Mouse (Mus musculus) midbrain, postnatal 0 days (tissue): ENCODE results near the gene Rnft2. TPM values are rescaled to one million over a fixed set of nuclear protein-coding genes. Genes with fewer than 3 reads are reported as not detected.
A peak's percentile ranks its signal among the peaks of the same experiment; 100 is the strongest.

Experiments
- ATAC-seq: fragments of 200-750 bp; cut with Nextera tagmentation; 2 replicates; pipeline ENCODE4 v1.8.0; 2017; ENCODE audit warnings: moderate number of reproducible peaks, mild to moderate bottlenecking, moderate TSS enrichment, moderate library complexity; ENCODE audit not compliant: low FRiP score
- DNase-seq: peaks from one replicate; pipeline ENCODE4 v3.0.0-alpha.2; 2015; ENCODE audit warnings: low spot score
- H3K27ac ChIP-seq: fragments of 300-500 bp; sonication (generic); 2 replicates; pipeline ENCODE4 v1.5.1; 2014; ENCODE audit warnings: low read depth, mild to moderate bottlenecking, low read length, mixed read lengths
- H3K27me3 ChIP-seq: fragments of 300-500 bp; sonication (generic); 2 replicates; pipeline ENCODE4 v1.6.1; 2014; ENCODE audit warnings: low read length, control low read depth, mixed read lengths; ENCODE audit not compliant: insufficient read depth
- H3K36me3 ChIP-seq: fragments of 300-500 bp; sonication (generic); 2 replicates; pipeline ENCODE4 v1.6.1; 2014; ENCODE audit warnings: low read length, control low read depth, mixed read lengths; ENCODE audit not compliant: insufficient read depth
- H3K4me1 ChIP-seq: fragments of 300-500 bp; sonication (generic); 2 replicates; pipeline ENCODE4 v1.6.1; 2014; ENCODE audit warnings: mild to moderate bottlenecking, control low read depth, antibody characterized with exemption, low read length, mixed read lengths; ENCODE audit not compliant: insufficient read depth
- H3K4me2 ChIP-seq: fragments of 300-500 bp; sonication (generic); 2 replicates; pipeline ENCODE4 v1.6.1; 2014; ENCODE audit warnings: low read depth, mild to moderate bottlenecking, low read length, mixed read lengths; ENCODE audit not compliant: poor library complexity, severe bottlenecking
- H3K4me3 ChIP-seq: fragments of 300-500 bp; sonication (generic); 2 replicates; pipeline ENCODE4 v1.5.1; 2014; ENCODE audit warnings: low read depth, mild to moderate bottlenecking, low read length, moderate library complexity
- H3K9ac ChIP-seq: fragments of 300-500 bp; sonication (generic); replicated peaks from 2 replicates; pipeline ENCODE4 v1.6.1; 2014; ENCODE audit warnings: mild to moderate bottlenecking, low read length, moderate library complexity, mixed read lengths; ENCODE audit not compliant: poor library complexity, severe bottlenecking
- H3K9me3 ChIP-seq: fragments of 300-500 bp; sonication (generic); 2 replicates; pipeline ENCODE4 v1.6.1; 2016; ENCODE audit warnings: low read length, control low read depth
- CTCF ChIP-seq: IDR thresholded peaks from 2 replicates; pipeline ENCODE4 v1.5.1; 2016; ENCODE audit warnings: antibody characterized with exemption, mild to moderate bottlenecking
- WGBS: fragments of 180-500 bp; shearing (Covaris S2); extraction: QIAGEN DNeasy Blood & Tissue Kit; methylation state at CpG from one replicate; pipeline ENCODE4 v1.1.7; 2014; 5-methylcytosine and 5-hydroxymethylcytosine counted together
- polyA plus RNA-seq: library from polyadenylated mRNA; unstranded; fragments of >200 nt; fragmentation: Nextera tagmentation; extraction: Ambion mirVana; gene quantifications from 2 replicates; pipeline ENCODE4 v1.2.1, GENCODE M21; 2015
- total RNA-seq: library from RNA; depleted of rRNA; stranded (reverse); fragments of >200 nt; gene quantifications from 2 replicates; pipeline ENCODE4 v1.2.3, GENCODE M21; 2014; rRNA removed

Rnft2 gene
- total RNA-seq (121 and 125 TPM in 2 replicates), polyA plus RNA-seq (14.3 and 15.0 TPM in 2 replicates)

DNA sequence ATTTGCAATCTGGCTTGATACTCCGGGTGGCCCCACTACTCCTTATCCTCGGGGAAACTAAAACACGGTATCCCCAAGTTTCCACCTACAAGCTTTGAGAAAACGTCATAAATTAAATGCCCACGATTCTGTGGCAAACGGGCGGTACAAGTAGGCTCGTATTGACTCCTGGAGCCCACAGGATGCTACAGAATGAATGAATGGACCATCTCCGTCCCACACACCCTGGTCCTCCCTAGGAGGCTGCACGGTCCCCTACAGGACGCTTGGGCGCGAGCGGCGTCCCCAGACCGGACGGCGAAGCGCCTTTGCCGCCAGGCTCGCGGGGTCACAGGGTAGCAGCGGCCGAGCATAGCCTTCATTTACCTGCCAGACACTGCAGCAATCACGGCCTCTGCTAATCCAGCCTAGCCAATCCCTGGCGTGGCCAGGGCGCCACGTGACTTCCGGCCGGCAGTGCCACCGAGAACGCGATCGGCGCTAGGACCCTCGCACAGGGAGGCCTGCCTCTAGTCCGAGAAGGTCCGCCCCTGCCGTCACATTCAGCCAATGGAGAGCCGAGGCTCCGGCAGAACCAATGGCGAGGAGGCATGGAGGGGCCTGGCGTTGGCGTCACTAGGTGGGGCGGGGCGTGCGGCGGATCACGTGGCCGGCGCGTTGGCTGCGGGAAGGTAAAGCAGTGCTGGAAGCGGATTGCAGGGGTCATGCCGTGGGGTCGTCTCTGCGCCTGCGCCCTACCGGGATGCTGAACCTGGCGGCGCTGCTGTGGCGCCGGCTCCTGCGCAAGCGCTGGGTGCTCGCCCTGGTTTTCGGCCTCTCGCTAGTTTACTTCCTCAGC, at the start of gene Rnft2, which contains the start of gene 2410131K14Rik:
TSS of gene Rnft2 (minus strand) at position 511 of the 838 bp plus-strand sequence.
TSS of gene 2410131K14Rik (plus strand) at position 622 of the 838 bp plus-strand sequence.
- WGBS, result under 1% methylated on average over 68 of the region's 68 CpGs
- DNase-seq (peak; percentile 100), ATAC-seq (peak; percentile 100)
- peak within 1 kb of the TSS; percentile 63 for H3K4me2 ChIP-seq
- H3K4me3 ChIP-seq, result peak within 1 kb of the TSS; percentile 53
- H3K27ac ChIP-seq, result peak within 1 kb of the TSS; percentile 81
- no peaks in the 10 kb centered on the region for H3K27me3 ChIP-seq
- H3K9ac ChIP-seq, result peak within 1 kb of the TSS; percentile 69
- H3K36me3 ChIP-seq, result peaks cover 25% of the 10 kb centered on the region
- no peaks in the 10 kb centered on the region for H3K9me3 ChIP-seq
- TF ChIP-seq CTCF, result peak; percentile 29
- H3K4me1 ChIP-seq, result 0 out of 2 replicates have a peak, but pooled peaks cover 4% of the 10 kb centered on the region

- Histone ChIP-seq H3K4me2 (peak overlapping the region; percentile 22; the same call in 1 of the 2 replicates), H3K9ac (no peak overlapping the region), H3K27ac (peak overlapping the region; percentile 55; the same call in 1 of the 2 replicates), H3K4me1 (0 out of 2 replicates have a peak, but pooled peaks cover 5% of the 10 kb centered on the region), H3K4me3 (no peak overlapping the region), H3K27me3 (no peaks in the 10 kb centered on the region; the same call in 1 of the 2 replicates), H3K36me3 (no peaks in the 10 kb centered on the region), H3K9me3 (no peaks in the 10 kb centered on the region)
- DNase-seq (peak; percentile 88), ATAC-seq (peak; percentile 89)
- WGBS, result 29% methylated on average over 23 of the region's 23 CpGs
- peak; percentile 35 for TF ChIP-seq CTCF
These were observed 49.4 kb upstream of the Rnft2 start for GRCm38 (mm10) chr5:118294086-118294864.

DNA sequence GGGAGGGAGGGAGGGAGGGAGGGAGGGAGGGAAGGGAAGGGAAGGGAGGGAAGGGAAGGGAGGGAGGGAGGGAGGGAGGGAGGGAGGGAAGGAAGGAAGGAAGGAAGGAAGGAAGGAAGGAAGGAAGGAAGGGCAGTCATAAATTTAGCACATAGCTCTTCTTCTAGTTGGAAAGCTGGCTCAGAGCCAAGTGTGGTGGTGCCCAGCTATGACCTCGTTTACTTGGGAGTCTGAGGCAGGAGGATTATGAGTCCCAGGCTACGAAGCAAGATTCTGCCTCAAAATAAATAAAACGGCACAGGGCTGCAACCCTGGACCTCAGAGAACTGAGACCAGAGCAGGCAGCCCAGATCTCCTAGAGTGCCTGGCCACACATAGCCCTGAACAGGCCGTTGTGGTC, 47.6 kb upstream of the Rnft2 start:
- Histone ChIP-seq H3K27ac (no peak overlapping the region), H3K36me3 (no peaks in the 10 kb centered on the region), H3K27me3 (no peaks in the 10 kb centered on the region; the same call in 1 of the 2 replicates), H3K9ac (no peak overlapping the region), H3K4me3 (no peak overlapping the region), H3K9me3 (no peaks in the 10 kb centered on the region), H3K4me2 (no peak overlapping the region), H3K4me1 (no peaks in the 10 kb centered on the region)
- 44% methylated on average over 4 of the region's 4 CpGs for WGBS
- no peak for ATAC-seq
- no peak for TF ChIP-seq CTCF
- no peak for DNase-seq

DNA sequence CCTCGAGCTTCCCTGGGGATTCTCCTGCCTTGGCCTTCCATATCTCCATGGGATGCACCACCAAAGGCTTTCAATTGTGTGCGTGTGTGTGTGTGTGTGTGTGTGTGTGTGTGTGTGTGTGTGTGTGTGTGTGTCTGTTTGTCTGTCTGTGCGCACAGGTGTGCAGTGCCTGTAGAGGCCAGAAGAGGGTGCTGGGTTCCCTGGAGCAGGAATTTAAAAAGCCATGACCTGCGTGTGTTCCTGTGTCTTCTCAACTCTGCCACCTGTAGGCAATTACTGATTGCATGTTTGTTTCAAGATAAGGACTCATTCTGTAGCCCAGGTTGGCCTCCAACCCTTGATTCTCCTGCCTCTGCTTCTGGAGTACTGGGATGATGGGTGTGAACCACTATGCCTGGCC, 46.5 kb upstream of the Rnft2 start:
- H3K27ac ChIP-seq, result no peak overlapping the region
- no peaks in the 10 kb centered on the region for H3K4me1 ChIP-seq
- no peak for DNase-seq
- no peaks in the 10 kb centered on the region for H3K36me3 ChIP-seq
- no peak for ATAC-seq
- TF ChIP-seq CTCF, result peak; percentile 30
- no peak overlapping the region for H3K9ac ChIP-seq
- 89% methylated on average over 4 of the region's 4 CpGs for WGBS
- no peak overlapping the region for H3K4me3 ChIP-seq
- no peaks in the 10 kb centered on the region for H3K9me3 ChIP-seq
- H3K27me3 ChIP-seq, result no peaks in the 10 kb centered on the region; the same call in 1 of the 2 replicates
- H3K4me2 ChIP-seq, result no peak overlapping the region

DNA sequence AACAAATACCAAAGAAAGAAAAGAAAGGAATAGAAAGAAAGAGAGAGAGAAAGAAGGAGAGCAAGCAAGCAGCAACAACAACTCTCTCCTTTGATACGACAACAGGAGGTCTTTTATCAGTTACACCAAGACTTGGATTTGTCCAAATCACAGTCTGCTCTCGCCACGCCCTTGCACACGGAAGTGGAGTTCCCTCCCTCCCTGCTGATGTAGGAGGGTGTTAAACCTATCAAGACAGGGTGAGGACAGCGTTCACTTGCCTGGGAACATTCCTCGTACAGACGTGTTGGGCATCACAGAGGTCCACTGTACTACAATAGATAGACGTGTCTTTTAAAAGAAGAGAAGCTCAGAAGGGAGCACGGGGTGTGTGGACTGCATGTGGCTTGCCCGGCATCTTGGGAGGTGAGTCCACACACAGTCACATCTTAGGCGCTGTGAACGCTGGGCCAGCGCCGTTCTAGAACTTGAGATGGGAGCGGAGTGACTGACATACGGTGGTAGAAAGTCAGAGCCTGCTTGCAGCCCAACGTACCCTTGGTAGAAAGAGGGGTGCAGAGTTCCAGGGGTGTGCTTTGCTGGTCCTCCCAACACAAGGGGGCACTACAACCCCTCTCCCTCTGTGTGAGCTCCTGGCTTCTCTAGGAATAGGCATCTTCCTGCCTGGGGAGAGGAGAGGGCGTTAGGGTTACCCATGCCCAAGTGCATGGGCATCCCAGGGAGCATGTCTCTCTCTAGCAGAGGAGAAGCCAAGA, 33.0 kb upstream of the Rnft2 start:
- TF ChIP-seq CTCF, result peak; percentile 20
- Histone ChIP-seq H3K36me3 (no peaks in the 10 kb centered on the region), H3K4me3 (no peak overlapping the region), H3K4me2 (no peak overlapping the region), H3K27me3 (0 out of 2 replicates have a peak, but pooled peaks cover 3% of the 10 kb centered on the region), H3K27ac (no peak overlapping the region), H3K4me1 (peaks cover 10% of the 10 kb centered on the region; the same call in 1 of the 2 replicates), H3K9me3 (no peaks in the 10 kb centered on the region), H3K9ac (no peak overlapping the region)
- DNase-seq (no peak), ATAC-seq (no peak)
- 91% methylated on average over 18 of the region's 18 CpGs for WGBS
